Mouse (Mus musculus): ENCODE measurements at regions not wholly inside any gene's neighbourhood (a gene's known extent, or its start where the extent isn't known, plus 50 kb on each side); places are given as distances from the start of the nearest gene placed in this dataset.

- Histone ChIP-seq H3K4me1 (ENCODE audit: control insufficient read depth in 1 of 2, insufficient read depth in 2 of 2) (no peaks in the 10 kb centered on the region), H3K36me3 (replicated peaks in 1 of 2; ENCODE audit: control insufficient read depth in 1 of 2, insufficient read depth in 1 of 2, low read length in 1 of 2) (no peaks in the 10 kb centered on the region), H3K27me3 (replicated peaks) (no peaks in the 10 kb centered on the region), H3K4me2 (ENCODE audit: insufficient read depth, low read depth, poor library complexity, severe bottlenecking) (no peak overlapping the region), H3K4me3 (replicated peaks in 1 of 3; ENCODE audit: low read depth in 2 of 3, low read length in 2 of 3, poor library complexity in 1 of 3) (no peak overlapping the region), H3K27ac (ENCODE audit: insufficient read depth, low read depth) (no peak overlapping the region), H3K79me2 (replicated peaks; ENCODE audit: control insufficient read depth, extremely low read depth, insufficient read depth, poor library complexity, severe bottlenecking) (no peaks in the 10 kb centered on the region), H3K9me3 (replicated peaks; ENCODE audit: low read length) (no peaks in the 10 kb centered on the region), H3K9ac (ENCODE audit: insufficient read depth, low read depth) (no peak overlapping the region)
- DNase-seq (ENCODE audit: extremely low read depth): no peak
- no peak for TF ChIP-seq MAX (IDR thresholded peaks at IDR 0.05; ENCODE audit: low read length)
- TF ChIP-seq MXI1 (IDR thresholded peaks at IDR 0.05; ENCODE audit: low read depth, low read length): no peak
- TF ChIP-seq SIN3A (IDR thresholded peaks at IDR 0.05; ENCODE audit: low read length): no peak
- no peak for TF ChIP-seq ZMIZ1 (IDR thresholded peaks at IDR 0.05; ENCODE audit: low read depth, low read length)
- no peak for TF ChIP-seq TBP (conservative IDR thresholded peaks at IDR 0.05; ENCODE audit: low read depth, low read length)
- no peak for TF ChIP-seq HCFC1 (IDR thresholded peaks at IDR 0.05; ENCODE audit: low read depth, low read length)
- no peak for TF ChIP-seq MYC (IDR thresholded peaks at IDR 0.05; ENCODE audit: low read depth, low read length)
- TF ChIP-seq MEF2A (IDR thresholded peaks at IDR 0.05; ENCODE audit: borderline replicate concordance, low read depth, low read length): no peak
- TF ChIP-seq CTCF (conservative IDR thresholded peaks at IDR 0.05 in 1 of 2, IDR thresholded peaks at IDR 0.05 in 1 of 2; ENCODE audit: low read depth in 2 of 2, low read length in 2 of 2): no peak
- TF ChIP-seq SMC3 (IDR thresholded peaks at IDR 0.05; ENCODE audit: low read depth, low read length): no peak
- TF ChIP-seq RAD21 (IDR thresholded peaks at IDR 0.05; ENCODE audit: low read depth, low read length): no peak
- no peak for TF ChIP-seq UBTF (IDR thresholded peaks at IDR 0.05; ENCODE audit: low read depth, low read length)
- TF ChIP-seq BHLHE40 (IDR thresholded peaks at IDR 0.05; ENCODE audit: low read depth, low read length): no peak
- TF ChIP-seq CHD1 (IDR thresholded peaks at IDR 0.05; ENCODE audit: low read depth, low read length): no peak
- TF ChIP-seq POLR2AphosphoS2 (IDR thresholded peaks at IDR 0.05; ENCODE audit: low read depth, low read length): no peak
- no peak for TF ChIP-seq TCF12 (IDR thresholded peaks at IDR 0.05; ENCODE audit: low read depth, low read length)
- no peak for TF ChIP-seq RCOR1 (conservative IDR thresholded peaks at IDR 0.05; ENCODE audit: low read depth, low read length)
- TF ChIP-seq POLR2A (IDR thresholded peaks at IDR 0.05; ENCODE audit: low read depth, low read length): no peak
- no peak for TF ChIP-seq ELF1 (IDR thresholded peaks at IDR 0.05; ENCODE audit: low read depth, low read length)
- no peak for TF ChIP-seq JUND (conservative IDR thresholded peaks at IDR 0.05; ENCODE audit: low read depth, low read length)
- in situ Hi-C loops (cut with MboI; ENCODE audit: low pct_ligation_motif_present, low pct_unique_long_range_greater_than_20kb, low sequenced_read_pairs): no loop called here
- dilution Hi-C loops (cut with MboI; ENCODE audit: extremely low pct_ligation_motif_present, extremely low pct_unique_long_range_greater_than_20kb, low sequenced_read_pairs): no loop called here
Measured at GRCm38 (mm10) chr9:83051666-83052065, 76.3 kb upstream of the Phip start.

- Histone ChIP-seq H3K4me2 (ENCODE audit: insufficient read depth, low read depth, poor library complexity, severe bottlenecking) (no peak overlapping the region), H3K4me1 (ENCODE audit: control insufficient read depth in 1 of 2, insufficient read depth in 2 of 2) (peaks cover 2 to 17% of the 10 kb centered on the region in 2 experiments; a peak in 3 of 4 replicates), H3K4me3 (replicated peaks in 1 of 3; ENCODE audit: low read depth in 2 of 3, low read length in 2 of 3, poor library complexity in 1 of 3) (no peak overlapping the region), H3K27ac (ENCODE audit: insufficient read depth, low read depth) (no peak overlapping the region), H3K9ac (ENCODE audit: insufficient read depth, low read depth) (no peak overlapping the region), H3K36me3 (replicated peaks in 1 of 2; ENCODE audit: control insufficient read depth in 1 of 2, insufficient read depth in 1 of 2, low read length in 1 of 2) (no peaks in the 10 kb centered on the region), H3K27me3 (replicated peaks) (no peaks in the 10 kb centered on the region), H3K9me3 (replicated peaks; ENCODE audit: low read length) (no peaks in the 10 kb centered on the region), H3K79me2 (replicated peaks; ENCODE audit: control insufficient read depth, extremely low read depth, insufficient read depth, poor library complexity, severe bottlenecking) (no peaks in the 10 kb centered on the region)
- no peak for TF ChIP-seq HCFC1 (IDR thresholded peaks at IDR 0.05; ENCODE audit: low read depth, low read length)
- no peak for TF ChIP-seq MAFK (IDR thresholded peaks at IDR 0.05; ENCODE audit: insufficient replicate concordance, low read length)
- TF ChIP-seq TCF12 (IDR thresholded peaks at IDR 0.05; ENCODE audit: low read depth, low read length): no peak
- no peak for TF ChIP-seq CTCF (conservative IDR thresholded peaks at IDR 0.05 in 1 of 2, IDR thresholded peaks at IDR 0.05 in 1 of 2; ENCODE audit: low read depth in 2 of 2, low read length in 2 of 2)
- TF ChIP-seq MAZ (IDR thresholded peaks at IDR 0.05; ENCODE audit: low read depth, low read length): no peak
- TF ChIP-seq SMC3 (IDR thresholded peaks at IDR 0.05; ENCODE audit: low read depth, low read length): no peak
- TF ChIP-seq ETS1 (conservative IDR thresholded peaks at IDR 0.05; ENCODE audit: low read depth, low read length): no peak
- TF ChIP-seq USF1 (IDR thresholded peaks at IDR 0.05; ENCODE audit: low read depth, low read length): no peak
- no peak for TF ChIP-seq ZMIZ1 (IDR thresholded peaks at IDR 0.05; ENCODE audit: low read depth, low read length)
- TF ChIP-seq USF2 (conservative IDR thresholded peaks at IDR 0.05; ENCODE audit: low read depth, low read length): no peak
- TF ChIP-seq POLR2AphosphoS2 (IDR thresholded peaks at IDR 0.05; ENCODE audit: low read depth, low read length): no peak
- no peak for TF ChIP-seq ELF1 (IDR thresholded peaks at IDR 0.05; ENCODE audit: low read depth, low read length)
- TF ChIP-seq EP300 (IDR thresholded peaks at IDR 0.05; ENCODE audit: low read length): no peak
- in situ Hi-C loops (cut with MboI; ENCODE audit: low pct_ligation_motif_present, low pct_unique_long_range_greater_than_20kb, low sequenced_read_pairs) (no loop called here), dilution Hi-C loops (cut with MboI; ENCODE audit: extremely low pct_ligation_motif_present, extremely low pct_unique_long_range_greater_than_20kb, low sequenced_read_pairs) (no loop called here)
- no peak for DNase-seq (ENCODE audit: extremely low read depth)
Measured at GRCm38 (mm10) chr9:83047567-83048238, 72.4 kb upstream of the Phip start.
